Mouse (Mus musculus) cortical plate, adult 2 months (tissue): Measurements from ENCODE around the gene Olfr164.

Experiments
- CTCF ChIP-seq: fragments of 200-500 bp; IDR thresholded peaks from 2 replicates; pipeline ENCODE4 v1.5.1; 2011; ENCODE audit warnings: mild to moderate bottlenecking, control low read depth, low read length; ENCODE audit not compliant: insufficient read depth; ENCODE audit errors: extremely low read depth
- POLR2A ChIP-seq: fragments of 200-500 bp; IDR thresholded peaks from 2 replicates; pipeline ENCODE4 v1.6.1; 2011; ENCODE audit warnings: mild to moderate bottlenecking, low read length, control low read depth; ENCODE audit not compliant: insufficient read depth; ENCODE audit errors: extremely low read depth

GRCm38 (mm10) chr16:19236719-19237118 lies 77.1 kb downstream of the Olfr164 start:
- TF ChIP-seq CTCF, result no peak
- TF ChIP-seq POLR2A, result no peak
